Mouse (Mus musculus) megakaryocyte-erythroid progenitor cell, adult 5-6 weeks (primary cell): ENCODE data around the gene Mob1b. TPM values are rescaled to one million over a fixed set of nuclear protein-coding genes. Genes with fewer than 3 reads are reported as not detected.
"Not testable (repeated sequence)": the region's sequence is repeated elsewhere in the genome, so short reads cannot be mapped to it uniquely, and the experiment has no call there.

Experiments
- ATAC-seq: replicated peaks from 2 replicates; pipeline ENCODE4 v1.8.0; 2016; ENCODE audit warnings: mild to moderate bottlenecking, inconsistent platforms; ENCODE audit not compliant: severe bottlenecking, poor library complexity, low FRiP score, low TSS enrichment
- total RNA-seq, 2 experiments: library from RNA; stranded (forward) in 1 of 2; stranded (reverse) in 1 of 2; fragments of 200-1000, 215-1000 nt in 1 of 2; fragments of >200 nt in 1 of 2; fragmentation: Nextera tagmentation in 1 of 2; gene quantifications; 2 replicates each; pipeline ENCODE4 v1.2.3; 2014 to 2017

Gene Mob1b
- total RNA-seq, 2 experiments from 2014 or later = 13.3 to 39.9 TPM

GRCm38 (mm10) chr5:88697291-88697690, 23.4 kb upstream of the Mob1b start:
- ATAC-seq = no peak

DNA sequence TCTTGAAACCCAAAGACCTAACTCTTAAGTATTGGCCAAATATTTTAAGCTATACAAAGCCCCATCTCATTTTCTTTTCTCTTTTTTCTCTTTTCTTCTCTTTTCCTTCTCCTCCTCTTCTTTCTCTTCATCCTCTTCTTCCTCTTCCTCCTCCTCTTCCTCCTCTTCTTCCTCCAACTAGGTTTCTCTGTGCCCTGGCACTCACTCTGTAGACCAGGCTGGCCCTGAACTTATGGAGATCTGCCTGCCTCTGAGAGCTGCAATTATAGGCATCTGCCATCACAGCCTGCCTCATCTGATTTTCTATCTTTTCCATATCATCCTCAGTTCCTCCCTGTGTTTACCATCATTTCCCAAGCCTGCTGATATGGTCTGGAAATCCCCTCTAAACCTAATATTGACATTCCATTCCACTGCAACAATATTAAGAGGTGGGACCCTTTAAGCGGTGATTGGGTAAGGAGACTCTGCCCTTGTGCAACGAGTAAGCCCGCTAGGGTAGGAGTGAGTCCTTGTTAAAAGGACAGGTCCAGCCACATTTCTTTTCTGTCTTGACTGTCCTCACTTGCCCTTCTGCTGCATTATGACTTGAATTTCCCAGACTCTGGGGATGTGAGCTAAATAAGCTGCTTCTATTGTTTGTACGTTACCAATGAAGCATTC, 21.3 kb upstream of the Mob1b start:
- no peak for ATAC-seq

GRCm38 (mm10) chr5:88702041-88702440, 18.6 kb upstream of the Mob1b start:
- no peak for ATAC-seq

DNA sequence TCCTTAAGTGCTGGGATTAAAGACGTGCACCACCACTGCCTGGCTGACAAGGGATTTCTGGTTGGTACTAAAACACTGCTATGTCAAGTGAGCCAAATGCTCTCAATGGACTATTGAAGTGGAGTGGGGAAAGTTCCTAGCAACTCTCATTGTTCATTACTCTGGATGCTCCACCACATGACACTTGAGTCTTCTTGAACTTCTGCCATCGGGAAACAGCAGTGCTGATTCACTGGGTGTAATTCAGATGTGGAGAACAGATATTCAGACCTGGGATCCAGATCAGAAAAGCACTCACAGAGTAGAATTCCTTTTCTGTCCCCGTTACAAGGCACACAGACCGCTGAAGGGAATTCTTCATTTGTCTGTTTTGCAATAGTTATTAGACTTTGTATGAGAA, 17.1 kb upstream of the Mob1b start:
- ATAC-seq = no peak

- no peak for ATAC-seq
Observed at GRCm38 (mm10) chr5:88711128-88711527, 9.5 kb upstream of the Mob1b start.

GRCm38 (mm10) chr5:88711618-88712224, 8.9 kb upstream of the Mob1b start:
- no peak for ATAC-seq

- ATAC-seq = no peak
Observed at GRCm38 (mm10) chr5:88712328-88712727, 8.3 kb upstream of the Mob1b start.

DNA sequence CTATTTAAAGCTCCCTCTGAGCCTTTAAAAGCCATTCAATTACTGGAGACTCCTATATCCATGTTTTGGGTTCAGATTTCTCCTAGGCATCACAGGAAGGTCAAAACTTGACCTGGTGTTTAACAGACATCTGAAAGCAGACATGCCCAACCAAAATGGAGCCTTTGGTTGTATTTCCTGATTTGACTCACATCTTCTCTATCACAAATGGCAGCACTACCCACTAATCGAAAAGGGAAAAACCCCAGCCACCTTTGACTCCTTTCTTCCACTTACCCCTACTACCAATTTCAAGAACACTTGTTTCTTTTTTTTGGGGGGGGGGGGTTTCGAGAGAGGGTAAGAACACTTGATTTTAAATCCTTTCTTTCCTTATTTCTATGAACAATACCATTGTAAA, 3.7 kb upstream of the Mob1b start:
- ATAC-seq = no peak

- ATAC-seq = no peak
Observed at GRCm38 (mm10) chr5:88721003-88721475, 384 bp downstream of the Mob1b start.

DNA sequence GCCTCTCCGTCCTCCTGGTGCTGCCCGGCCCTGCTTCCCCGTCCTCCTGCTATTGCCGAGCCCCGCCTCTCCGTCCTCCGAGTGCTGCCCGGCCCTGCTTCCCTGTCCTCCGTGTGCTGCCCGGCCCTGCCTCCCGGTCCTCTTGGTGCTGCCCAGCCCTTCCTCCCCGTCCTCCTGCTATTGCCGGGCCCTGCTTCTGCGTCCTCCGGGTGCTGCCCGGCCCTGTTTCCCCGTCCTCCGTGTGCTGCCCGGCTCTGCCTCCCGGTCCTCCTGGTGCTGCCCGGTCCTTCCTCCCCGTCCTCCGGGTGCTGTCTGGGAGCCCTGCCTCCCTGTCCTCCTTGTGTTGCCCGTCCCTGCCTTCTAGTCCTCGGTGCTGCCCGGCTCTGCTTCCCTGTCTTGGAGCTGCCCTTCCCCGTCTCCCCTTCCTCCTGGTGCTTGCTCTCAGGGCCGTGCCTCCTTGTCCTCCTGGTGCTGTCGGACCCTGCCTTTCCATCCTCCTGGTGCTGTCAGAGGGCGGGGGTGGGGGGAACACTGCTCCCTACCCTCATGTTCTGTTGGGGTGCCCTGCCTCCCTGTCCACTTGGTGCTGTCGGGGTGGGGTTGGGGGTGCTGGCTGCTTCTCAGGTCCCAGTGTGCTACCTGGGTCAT, 1.0 kb downstream of the Mob1b start:
- ATAC-seq = peak; percentile 31

DNA sequence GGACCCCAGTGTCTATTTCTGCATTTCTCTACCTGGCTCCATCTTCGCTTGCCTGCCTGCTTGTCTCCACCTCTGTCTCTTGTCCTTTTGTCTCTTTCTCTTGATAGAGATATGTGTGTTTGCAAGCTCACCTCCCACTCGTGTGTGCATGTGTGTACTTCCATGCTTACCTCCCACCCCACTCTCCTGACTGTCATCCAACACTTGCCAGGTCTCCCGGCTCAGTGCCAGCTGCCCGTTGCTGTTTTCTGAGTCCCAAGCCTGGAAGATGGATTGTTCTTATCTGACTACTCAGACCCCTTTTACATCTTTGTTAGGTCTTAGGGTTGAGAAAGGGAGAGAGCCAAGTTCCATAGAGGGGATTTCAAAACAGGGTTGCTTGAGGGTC, 1.6 kb downstream of the Mob1b start:
- ATAC-seq = no peak

DNA sequence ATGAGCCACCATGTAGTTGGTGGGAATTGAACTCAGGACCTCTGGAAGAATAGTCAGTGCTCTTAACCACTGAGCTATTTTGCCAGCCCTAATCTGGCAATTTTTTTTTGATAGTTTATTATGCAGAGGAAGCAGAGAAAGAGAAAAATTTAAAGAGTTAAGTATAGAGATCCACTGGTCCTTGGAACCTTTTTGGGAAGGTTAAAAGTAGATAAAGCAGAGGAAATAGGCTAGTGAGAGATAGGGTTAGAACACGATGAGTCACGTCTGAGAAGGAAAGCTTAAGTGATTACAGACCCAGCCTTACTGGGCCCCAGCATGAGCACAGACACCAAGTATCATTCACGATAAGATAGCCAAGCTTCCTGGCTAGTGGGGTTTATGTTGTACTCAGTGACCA, 3.4 kb downstream of the Mob1b start:
- peak; percentile 75 for ATAC-seq

DNA sequence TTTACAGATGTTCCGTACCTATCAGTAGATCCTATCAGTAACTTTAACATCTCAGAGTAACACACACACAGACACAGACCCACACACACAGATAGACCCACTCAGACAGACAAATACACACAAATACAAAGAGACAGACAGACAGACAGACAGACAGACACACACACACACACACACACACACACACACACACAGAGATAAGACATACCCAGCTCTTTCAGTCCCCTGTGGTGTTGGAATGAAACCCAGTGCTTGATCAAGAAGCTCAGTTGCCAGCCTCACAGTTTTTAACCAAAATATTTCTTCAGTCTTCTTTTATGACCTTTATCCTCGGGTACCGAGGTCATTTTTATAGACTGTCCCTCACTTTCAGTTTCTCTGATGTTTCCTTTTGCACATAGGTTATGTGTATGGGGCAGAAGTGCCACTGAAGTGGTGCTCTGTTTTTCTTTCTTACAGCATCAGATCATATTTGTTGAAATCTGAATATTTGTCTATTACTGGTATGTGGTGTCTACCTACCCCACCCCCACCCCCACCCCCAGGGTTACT, 7.0 kb downstream of the Mob1b start:
- no peak for ATAC-seq

GRCm38 (mm10) chr5:88734786-88735185, 14.1 kb downstream of the Mob1b start:
- ATAC-seq = peak; percentile 73

GRCm38 (mm10) chr5:88741065-88741464, 20.4 kb downstream of the Mob1b start:
- not testable (repeated sequence) for ATAC-seq

DNA sequence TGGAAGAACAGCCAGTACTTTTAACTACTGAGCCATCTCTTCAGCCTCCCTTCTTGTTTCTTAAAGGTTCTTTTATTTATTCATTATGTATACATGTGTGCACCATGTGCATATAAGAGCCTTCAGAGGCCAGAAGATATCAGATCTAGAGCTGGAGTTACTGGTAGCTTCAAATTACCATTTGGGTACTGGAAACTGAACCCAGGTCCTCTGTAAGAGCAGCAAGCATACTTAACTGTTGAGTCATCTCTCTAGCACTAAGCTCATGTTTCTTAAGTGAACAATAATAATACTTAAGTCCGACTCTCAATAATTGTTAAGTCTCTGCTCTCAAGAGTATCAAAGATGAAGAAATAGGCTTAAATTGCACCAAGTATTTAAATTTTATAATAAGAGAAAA, 27.1 kb downstream of the Mob1b start:
- ATAC-seq = no peak

DNA sequence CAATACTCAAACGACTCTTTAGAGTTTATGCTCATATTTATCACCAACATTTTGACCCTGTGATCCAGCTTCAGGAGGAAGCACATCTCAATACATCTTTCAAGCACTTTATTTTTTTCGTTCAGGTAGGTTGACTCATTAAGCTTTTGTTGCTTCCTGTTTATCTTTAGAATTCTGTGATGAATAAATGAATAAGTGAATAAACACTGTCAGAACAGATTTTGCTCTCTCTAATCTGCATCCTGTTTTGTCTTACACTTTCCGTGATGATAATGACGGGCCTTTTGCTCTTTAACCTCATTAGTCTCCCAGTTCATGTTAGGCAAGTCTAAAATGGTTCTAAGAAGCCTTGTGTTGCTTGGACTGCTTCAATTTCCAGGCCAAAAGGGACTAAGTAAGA, 32.5 kb downstream of the Mob1b start:
- no peak for ATAC-seq

- ATAC-seq = no peak
Observed at GRCm38 (mm10) chr5:88762611-88763010, 42.0 kb downstream of the Mob1b start.

GRCm38 (mm10) chr5:88764430-88764986, 43.9 kb downstream of the Mob1b start:
- ATAC-seq = peak; percentile 32

GRCm38 (mm10) chr5:88764987-88765481, 44.4 kb downstream of the Mob1b start, which contains the start of gene Dck:
Gene Dck (plus strand): TSS chr5:88764996.
- peak; percentile 91 for ATAC-seq
